27 mouse cellular contexts compared by ENCODE assay signal in the genomic region with DNA sequence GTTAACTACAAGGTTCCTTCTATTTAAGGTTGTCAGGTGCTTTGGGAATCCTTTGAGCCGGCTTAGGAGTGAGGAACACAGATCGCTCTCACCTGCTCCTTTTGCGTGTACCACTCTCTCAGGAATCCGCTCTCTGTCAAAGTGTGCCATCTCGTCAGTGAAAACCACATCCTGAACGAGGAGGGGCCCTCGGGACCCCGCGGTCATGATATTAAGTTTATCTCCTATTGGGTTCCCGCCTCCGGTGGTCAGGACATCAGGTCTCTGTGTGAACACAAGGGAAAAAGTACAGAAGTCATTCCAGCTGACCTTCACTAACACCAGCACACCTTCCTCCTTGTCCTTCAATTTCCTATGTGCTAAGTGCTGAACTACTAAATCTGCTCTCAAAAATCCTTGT. TPM values are rescaled to one million over a fixed set of nuclear protein-coding genes. Genes with fewer than 3 reads are reported as not detected.
A peak's percentile ranks its signal among the peaks of the same experiment; 100 is the strongest.
DNase-seq lines count a peak whose midpoint lies in the region; ATAC-seq and TF ChIP-seq lines count a peak whose summit lies in the region.
"Had no signal": no experiment of that assay in that cellular context is flagged by ENCODE, and none has a peak within 500 bp of the region (broad histone marks: within the 10 kb centered on the region; RNA-seq: fewer than 3 reads in every experiment).

No protein-coding gene starts in this region.

- 30% methylated on average over 11 of the region's 11 CpGs for WGBS in liver, embryonic 13.5 days (ENCODE audit: insufficient replicate concordance)
- WGBS in liver, embryonic 11.5 days = 48% methylated on average over 11 of the region's 11 CpGs
- WGBS in intestine, embryonic 15.5 days = 87% methylated on average over 11 of the region's 11 CpGs
- WGBS in intestine, postnatal 0 days = 82% methylated on average over 11 of the region's 11 CpGs

- TF ChIP-seq CTCF in intestine, postnatal 0 days (IDR thresholded peaks at IDR 0.05; ENCODE audit: low read depth) = no peak

- no peak for ATAC-seq in liver, embryonic 13.5 days (ENCODE audit: low read depth)
- no peak for ATAC-seq in liver, embryonic 11.5 days (replicated peaks; ENCODE audit: low FRiP score)
- 0 out of 2 replicates have a peak, but pooled peaks have one; percentile 11 for ATAC-seq in intestine, embryonic 15.5 days
- ATAC-seq in intestine, postnatal 0 days = no peak
- ATAC-seq: activated CD4-positive, CD25-positive, alpha-beta regulatory T cell, adult 4 months; forebrain, embryonic 14.5 days; inflammation-experienced regulatory T-cells, adult 6 months; midbrain, embryonic 13.5 days had no signal

- no peak overlapping the region for H3K9ac ChIP-seq in liver, embryonic 13.5 days
- H3K9ac ChIP-seq in liver, embryonic 11.5 days (ENCODE audit: low read depth, low read length) = no peak overlapping the region
- no peak overlapping the region for H3K9ac ChIP-seq in intestine, embryonic 15.5 days
- no peak overlapping the region for H3K9ac ChIP-seq in intestine, postnatal 0 days (ENCODE audit: low read depth, low read length)
- H3K9ac ChIP-seq: heart, embryonic 12.5 days; hindbrain, embryonic 15.5 days; liver, embryonic 14.5 days; lung, embryonic 15.5 days; midbrain, embryonic 13.5 days had no signal

- peaks cover 67% of the 10 kb centered on the region for H3K36me3 ChIP-seq in liver, embryonic 13.5 days
- peaks cover 16% of the 10 kb centered on the region for H3K36me3 ChIP-seq in liver, embryonic 11.5 days (ENCODE audit: control insufficient read depth, insufficient read depth, low read length)
- peaks cover 14% of the 10 kb centered on the region for H3K36me3 ChIP-seq in intestine, embryonic 15.5 days
- H3K36me3 ChIP-seq in intestine, postnatal 0 days (ENCODE audit: control insufficient read depth, insufficient read depth) = peaks cover 33% of the 10 kb centered on the region

- no peak overlapping the region for H3K4me2 ChIP-seq in liver, embryonic 13.5 days
- no peak overlapping the region for H3K4me2 ChIP-seq in liver, embryonic 11.5 days
- H3K4me2 ChIP-seq in intestine, embryonic 15.5 days (replicated peaks) = no peak overlapping the region
- H3K4me2 ChIP-seq in intestine, postnatal 0 days (replicated peaks; ENCODE audit: low read depth) = no peak overlapping the region
- H3K4me2 ChIP-seq: heart, embryonic 12.5 days; hindbrain, embryonic 15.5 days; lung, embryonic 15.5 days; midbrain, embryonic 13.5 days had no signal

- DNase-seq in liver, embryonic 13.5 days = no peak
- DNase-seq in liver, embryonic 11.5 days (ENCODE audit: low spot score) = no peak
- peak; percentile 43 for DNase-seq in thymus, postnatal 14 days
- DNase-seq in adrenal gland, postnatal 10 days = no peak
- no peak for DNase-seq in kidney, postnatal 36 days
- no peak for DNase-seq in ovary, adult 18-20 months (ENCODE audit: low spot score)
- DNase-seq: adrenal gland, adult 2 months; B cell, adult 2 months; cerebellum, adult 8-10 months; cerebellum, postnatal 36 days; gastrocnemius, adult 2 months; gastrocnemius, postnatal 36 days; heart, adult 2 months; kidney, postnatal 10 days; retina, postnatal 1 day; right cerebral cortex, postnatal 25 days had no signal

- H3K4me1 ChIP-seq in liver, embryonic 13.5 days (replicated peaks) = peaks cover 54% of the 10 kb centered on the region
- peaks cover 33% of the 10 kb centered on the region for H3K4me1 ChIP-seq in liver, embryonic 11.5 days (replicated peaks; ENCODE audit: control insufficient read depth, insufficient read depth, low read length)
- H3K4me1 ChIP-seq in intestine, embryonic 15.5 days (replicated peaks) = 0 out of 2 replicates have a peak, but pooled peaks cover 2% of the 10 kb centered on the region
- H3K4me1 ChIP-seq in intestine, postnatal 0 days (replicated peaks; ENCODE audit: control insufficient read depth, insufficient read depth, low read length) = no peaks in the 10 kb centered on the region
- H3K4me1 ChIP-seq: hindbrain, embryonic 15.5 days had no signal

- no peaks in the 10 kb centered on the region for H3K27me3 ChIP-seq in liver, embryonic 13.5 days
- no peaks in the 10 kb centered on the region for H3K27me3 ChIP-seq in liver, embryonic 11.5 days (replicated peaks; ENCODE audit: control insufficient read depth, insufficient read depth, low read length)
- H3K27me3 ChIP-seq in intestine, embryonic 15.5 days (replicated peaks) = no peaks in the 10 kb centered on the region
- no peaks in the 10 kb centered on the region for H3K27me3 ChIP-seq in intestine, postnatal 0 days (replicated peaks; ENCODE audit: control insufficient read depth, insufficient read depth, low read length)
- H3K27me3 ChIP-seq: heart, embryonic 12.5 days; hindbrain, embryonic 15.5 days; lung, embryonic 15.5 days; megakaryocyte, embryonic 14.5 days; midbrain, embryonic 13.5 days had no signal

- peak overlapping the region; percentile 26 for H3K27ac ChIP-seq in liver, embryonic 13.5 days
- no peak overlapping the region for H3K27ac ChIP-seq in liver, embryonic 11.5 days (ENCODE audit: low read depth, low read length)
- peak overlapping the region; percentile 44; the same call in 1 of the 2 replicates for H3K27ac ChIP-seq in intestine, embryonic 15.5 days
- H3K27ac ChIP-seq in intestine, postnatal 0 days (ENCODE audit: low read depth, low read length) = peak overlapping the region; percentile 52; the same call in 1 of the 2 replicates
- H3K27ac ChIP-seq: gastrocnemius, adult 2 months; heart, adult 2 months; hindbrain, embryonic 15.5 days; liver, embryonic 14.5 days; lung, embryonic 15.5 days; midbrain, embryonic 13.5 days had no signal

- H3K4me3 ChIP-seq in liver, embryonic 13.5 days (replicated peaks) = no peak overlapping the region
- no peak overlapping the region for H3K4me3 ChIP-seq in liver, embryonic 11.5 days (ENCODE audit: low read depth, low read length)
- H3K4me3 ChIP-seq in intestine, embryonic 15.5 days (replicated peaks) = no peak overlapping the region
- H3K4me3 ChIP-seq in intestine, postnatal 0 days (ENCODE audit: low read depth, low read length) = no peak overlapping the region
- H3K4me3 ChIP-seq: gastrocnemius, adult 2 months; heart, adult 2 months; heart, embryonic 12.5 days; hindbrain, embryonic 15.5 days; lung, embryonic 15.5 days; megakaryocyte, embryonic 14.5 days; midbrain, embryonic 13.5 days had no signal

- H3K9me3 ChIP-seq in liver, embryonic 13.5 days (replicated peaks) = no peaks in the 10 kb centered on the region
- H3K9me3 ChIP-seq in liver, embryonic 11.5 days (ENCODE audit: control insufficient read depth, low read length) = no peaks in the 10 kb centered on the region
- no peaks in the 10 kb centered on the region for H3K9me3 ChIP-seq in intestine, embryonic 15.5 days
- H3K9me3 ChIP-seq in intestine, postnatal 0 days (ENCODE audit: control insufficient read depth) = no peaks in the 10 kb centered on the region
- H3K9me3 ChIP-seq: heart, embryonic 12.5 days; hindbrain, embryonic 15.5 days; lung, embryonic 15.5 days; megakaryocyte, embryonic 14.5 days; midbrain, embryonic 13.5 days had no signal

RNA-seq across cellular contexts. Expression of a gene that starts 8.3 kb away (rescaled TPM):
- 102 and 145 TPM in 2 replicates for polyA plus RNA-seq in liver, embryonic 13.5 days (2015; fragmentation: Nextera tagmentation; extraction: Ambion mirVana)
- polyA plus RNA-seq in liver, embryonic 11.5 days (2014; fragmentation: Nextera tagmentation; extraction: Ambion mirVana) = 145 and 166 TPM in 2 replicates
- 128 and 131 TPM in 2 replicates for polyA plus RNA-seq in intestine, embryonic 15.5 days (2015; fragmentation: Nextera tagmentation; extraction: Ambion mirVana)
- 173 and 179 TPM in 2 replicates for polyA plus RNA-seq in intestine, postnatal 0 days (2015; fragmentation: Nextera tagmentation; extraction: Ambion mirVana)
- total RNA-seq in adrenal gland, postnatal 10 days (2021) = 100 to 1,000 TPM; 371 to 498 TPM
